Mouse (Mus musculus) G1E (cell line): ENCODE results near the gene Rab3gap1. TPM values are rescaled to one million over a fixed set of nuclear protein-coding genes. Genes with fewer than 3 reads are reported as not detected.

Experiments
- ATAC-seq: 2 replicates; pipeline ENCODE4 v1.8.0; 2016; ENCODE audit warnings: mild to moderate bottlenecking; ENCODE audit not compliant: insufficient number of reproducible peaks, poor library complexity, low FRiP score, severe bottlenecking; ENCODE audit errors: extremely low read depth
- DNase-seq: peaks from one replicate; pipeline ENCODE4 v3.0.0; 2012; ENCODE audit warnings: low spot score
- H3K27me3 ChIP-seq: 2 replicates; pipeline ENCODE4 v1.6.1; 2012; ENCODE audit warnings: mild to moderate bottlenecking, low read length, inconsistent platforms; ENCODE audit not compliant: insufficient read depth
- H3K36me3 ChIP-seq: replicated peaks from 2 replicates; pipeline ENCODE3; 2012; ENCODE audit warnings: mild to moderate bottlenecking, inconsistent platforms
- H3K4me1 ChIP-seq: 2 replicates; pipeline ENCODE4 v1.6.1; 2012; ENCODE audit warnings: low read depth, low read length, inconsistent platforms, mixed read lengths; ENCODE audit not compliant: insufficient read depth
- H3K4me3 ChIP-seq: 2 replicates; pipeline ENCODE4 v1.5.1; 2012; ENCODE audit warnings: low read depth, mild to moderate bottlenecking, inconsistent platforms, low read length, moderate library complexity, mixed read lengths
- H3K9me3 ChIP-seq: replicated peaks from 2 replicates; pipeline ENCODE4 v1.6.1; 2012; ENCODE audit warnings: inconsistent platforms
- CTCF ChIP-seq: IDR thresholded peaks from 2 replicates; pipeline ENCODE4 v1.5.1; 2012; ENCODE audit warnings: low read depth, low read length, inconsistent platforms, mixed read lengths
- GATA1 ChIP-seq: IDR thresholded peaks from 2 replicates; pipeline ENCODE4 v1.6.1; 2012; ENCODE audit warnings: borderline replicate concordance, low read length, inconsistent platforms, mixed read lengths
- GATA2 ChIP-seq: IDR thresholded peaks from 2 replicates; pipeline ENCODE4 v1.6.1; 2012; ENCODE audit warnings: low read depth, low read length, inconsistent platforms, borderline replicate concordance
- POLR2AphosphoS5 ChIP-seq: IDR thresholded peaks from 2 replicates; pipeline ENCODE4 v1.6.1; 2012; ENCODE audit warnings: low read depth, low read length, inconsistent platforms; ENCODE audit not compliant: insufficient replicate concordance
- TAL1 ChIP-seq: conservative IDR thresholded peaks from 2 replicates; pipeline ENCODE4 v1.6.1; 2012; ENCODE audit warnings: low read depth, low read length, inconsistent platforms, mixed read lengths
- polyA plus RNA-seq: library from polyadenylated mRNA; stranded (reverse); fragments of >175 nt; gene quantifications from 2 replicates; pipeline ENCODE4 v1.2.3, GENCODE M21; 2012
- total RNA-seq, 2 experiments: library from RNA; stranded (forward) in 1 of 2; stranded (reverse) in 1 of 2; fragments of 200-1000 nt in 1 of 2; fragments of >200 nt in 1 of 2; fragmentation: Nextera tagmentation in 1 of 2; gene quantifications; 2 replicates each; pipeline ENCODE4 v1.2.3; 2014 to 2017

The Rab3gap1 gene
- total and polyA plus RNA-seq, 3 experiments = 29.0 to 70.8 (median 36.0) TPM

DNA sequence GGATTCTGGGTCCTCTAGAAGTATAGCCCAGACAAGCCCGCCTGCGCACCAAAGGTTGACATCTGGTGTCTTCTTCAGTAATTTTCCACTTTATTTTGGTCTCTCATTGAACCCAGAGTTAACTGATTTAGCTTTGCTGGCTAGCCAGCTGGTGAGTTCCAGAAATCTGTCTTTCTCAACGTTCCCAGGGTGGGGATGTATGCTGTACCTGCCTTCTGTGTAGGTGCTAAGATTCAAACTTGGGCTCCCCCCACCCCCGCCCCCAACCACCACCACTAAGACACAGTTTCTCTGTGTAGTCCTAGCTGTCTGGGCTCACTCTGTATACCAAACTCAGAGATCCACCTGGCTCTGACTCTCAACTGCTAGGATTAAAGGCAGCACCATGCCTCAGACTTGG lies 105.5 kb downstream of the Rab3gap1 start:
- DNase-seq = no peak
- ATAC-seq = no peak
- Histone ChIP-seq H3K9me3 (no peaks in the 10 kb centered on the region), H3K4me1 (no peaks in the 10 kb centered on the region), H3K36me3 (peaks cover 30% of the 10 kb centered on the region), H3K4me3 (no peak overlapping the region), H3K27me3 (no peaks in the 10 kb centered on the region)
- TF ChIP-seq GATA1 = no peak
- no peak for TF ChIP-seq POLR2AphosphoS5
- no peak for TF ChIP-seq GATA2
- no peak for TF ChIP-seq TAL1
- no peak for TF ChIP-seq CTCF

DNA sequence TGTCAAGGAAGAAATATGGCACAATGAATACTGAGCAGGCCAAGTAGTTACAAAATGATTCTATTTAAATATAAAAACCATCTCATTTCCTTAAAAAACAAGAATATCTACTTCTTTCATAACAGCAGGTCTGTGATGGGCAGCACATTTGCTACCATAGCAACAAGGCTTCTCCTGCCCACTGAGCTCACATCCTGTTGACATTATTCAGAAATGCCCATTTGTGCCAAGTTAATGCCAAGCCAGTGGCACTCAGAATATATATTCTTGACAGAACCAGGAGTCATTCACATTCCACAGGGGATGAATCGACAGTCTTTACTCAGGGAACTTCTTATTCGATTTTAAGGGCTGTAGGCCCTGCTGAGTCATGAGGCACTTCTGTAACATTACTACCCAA lies 107.1 kb downstream of the Rab3gap1 start:
- Histone ChIP-seq H3K4me1 (no peaks in the 10 kb centered on the region), H3K36me3 (peaks cover 29% of the 10 kb centered on the region), H3K27me3 (no peaks in the 10 kb centered on the region), H3K9me3 (no peaks in the 10 kb centered on the region), H3K4me3 (no peak overlapping the region)
- no peak for ATAC-seq
- TF ChIP-seq GATA1 = no peak
- no peak for TF ChIP-seq CTCF
- no peak for TF ChIP-seq POLR2AphosphoS5
- TF ChIP-seq GATA2 = no peak
- no peak for TF ChIP-seq TAL1
- no peak for DNase-seq

DNA sequence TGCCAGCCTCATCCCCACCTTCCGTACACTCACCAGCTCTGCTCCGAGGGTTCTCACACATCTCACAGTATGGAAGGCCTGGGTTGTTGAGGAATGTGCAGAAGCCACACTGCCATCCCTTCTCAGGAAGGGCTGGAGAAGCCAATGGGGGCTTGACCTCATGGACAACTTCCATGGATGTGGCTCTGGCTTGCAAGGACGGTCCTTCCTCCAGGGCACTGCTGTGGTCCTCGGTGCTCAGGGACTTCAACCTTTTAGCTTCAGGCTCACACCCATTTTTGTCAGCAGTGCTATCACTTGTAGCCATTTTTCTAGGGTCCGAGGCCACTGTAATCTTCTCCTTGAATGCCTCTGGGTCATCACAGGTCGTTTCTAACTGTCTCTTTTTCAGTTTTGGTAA lies 107.5 kb downstream of the Rab3gap1 start:
- no peak for ATAC-seq
- H3K36me3 ChIP-seq = peaks cover 26% of the 10 kb centered on the region
- H3K4me3 ChIP-seq = no peak overlapping the region
- DNase-seq = no peak
- H3K27me3 ChIP-seq = no peaks in the 10 kb centered on the region
- TF ChIP-seq CTCF = no peak
- TF ChIP-seq GATA1 = no peak
- TF ChIP-seq POLR2AphosphoS5 = no peak
- no peak for TF ChIP-seq TAL1
- TF ChIP-seq GATA2 = no peak
- H3K9me3 ChIP-seq = no peaks in the 10 kb centered on the region
- no peaks in the 10 kb centered on the region for H3K4me1 ChIP-seq

DNA sequence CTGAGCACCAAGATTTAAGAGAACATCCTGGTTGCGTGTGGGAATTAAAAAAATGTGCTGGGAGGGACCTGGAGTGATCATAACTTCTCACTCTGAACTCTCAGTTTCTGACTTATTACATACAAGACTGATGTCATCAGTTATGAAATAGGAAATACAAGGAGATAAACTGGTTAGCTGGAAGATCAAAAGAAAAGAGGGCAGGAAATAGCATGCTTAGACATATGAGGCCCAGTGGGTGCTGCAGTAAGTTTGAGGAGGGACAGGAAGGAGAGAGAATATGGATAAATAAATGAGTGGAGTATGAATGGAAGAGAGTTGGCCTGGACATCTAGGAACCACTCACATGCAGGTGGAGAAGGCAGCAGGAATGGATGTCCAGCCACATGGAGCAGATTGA lies 109.6 kb downstream of the Rab3gap1 start:
- Histone ChIP-seq H3K36me3 (peaks cover 22% of the 10 kb centered on the region), H3K4me1 (no peaks in the 10 kb centered on the region), H3K27me3 (no peaks in the 10 kb centered on the region), H3K4me3 (no peak overlapping the region), H3K9me3 (no peaks in the 10 kb centered on the region)
- no peak for TF ChIP-seq CTCF
- no peak for TF ChIP-seq TAL1
- TF ChIP-seq GATA1 = no peak
- no peak for TF ChIP-seq POLR2AphosphoS5
- no peak for TF ChIP-seq GATA2
- DNase-seq (no peak), ATAC-seq (no peak)

DNA sequence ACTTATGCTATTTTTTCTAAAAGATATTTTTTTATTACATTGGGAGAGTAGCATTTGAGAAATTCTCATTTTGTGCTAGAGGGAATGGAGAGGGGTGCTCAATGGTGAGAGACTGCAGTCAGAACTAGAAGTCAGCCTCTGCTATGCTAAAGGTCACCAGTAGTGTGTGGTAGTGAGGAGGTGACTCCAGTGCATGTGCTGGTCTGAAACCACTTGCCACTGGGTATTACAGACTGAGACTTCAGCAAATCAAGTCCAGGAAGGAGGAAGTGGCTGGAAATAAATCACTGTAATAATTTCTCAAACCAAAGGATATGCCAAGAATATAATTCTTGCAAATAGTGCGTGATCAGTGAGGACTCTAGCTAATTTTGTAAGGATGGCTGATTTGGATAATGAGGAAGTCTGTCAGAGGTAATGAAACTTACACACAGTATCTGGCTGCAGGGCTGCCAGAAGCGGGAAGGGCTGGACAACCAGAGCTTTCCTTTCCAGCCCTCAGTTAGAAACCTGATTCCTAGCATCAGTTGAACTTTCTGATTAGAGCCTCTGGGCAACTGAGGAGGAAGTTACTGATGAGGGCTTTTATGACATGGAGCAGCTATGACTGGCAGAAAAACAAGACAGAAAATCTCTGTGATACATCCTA lies 112.5 kb downstream of the Rab3gap1 start:
- Histone ChIP-seq H3K27me3 (no peaks in the 10 kb centered on the region), H3K36me3 (peaks cover 16% of the 10 kb centered on the region), H3K4me3 (no peak overlapping the region), H3K4me1 (no peaks in the 10 kb centered on the region), H3K9me3 (no peaks in the 10 kb centered on the region)
- TF ChIP-seq POLR2AphosphoS5 = no peak
- TF ChIP-seq GATA2 = no peak
- TF ChIP-seq TAL1 = no peak
- TF ChIP-seq GATA1 = no peak
- TF ChIP-seq CTCF = no peak
- ATAC-seq (no peak), DNase-seq (no peak)

DNA sequence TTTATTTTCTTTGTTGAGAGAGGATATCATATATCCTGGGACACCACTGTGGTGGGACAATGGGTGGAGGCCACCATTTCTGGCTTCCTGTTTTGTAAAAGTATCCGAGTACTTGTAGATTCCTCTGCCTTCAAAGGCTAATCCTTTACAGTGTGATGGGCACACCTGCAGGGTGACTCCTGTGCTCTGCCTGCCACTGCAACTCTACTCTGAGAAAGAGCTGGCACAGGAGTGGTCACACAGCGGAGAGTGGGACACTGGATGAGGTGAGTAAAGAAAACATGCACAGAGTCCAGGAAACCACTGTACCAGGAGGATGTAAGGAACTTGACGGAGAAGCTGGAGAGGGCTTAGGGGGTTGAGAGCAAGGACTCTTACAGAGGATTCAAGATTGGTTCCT lies 113.7 kb downstream of the Rab3gap1 start:
- TF ChIP-seq CTCF (no peak), TAL1 (no peak), GATA2 (no peak), POLR2AphosphoS5 (no peak), GATA1 (no peak)
- ATAC-seq (no peak), DNase-seq (no peak)
- no peaks in the 10 kb centered on the region for H3K27me3 ChIP-seq
- no peaks in the 10 kb centered on the region for H3K9me3 ChIP-seq
- H3K4me1 ChIP-seq = no peaks in the 10 kb centered on the region
- no peak overlapping the region for H3K4me3 ChIP-seq
- peaks cover 16% of the 10 kb centered on the region for H3K36me3 ChIP-seq
